Mouse (Mus musculus) ovary, adult 10 weeks (tissue): Measurements from ENCODE around the gene Rap1b. TPM values are rescaled to one million over a fixed set of nuclear protein-coding genes. Genes with fewer than 3 reads are reported as not detected.

Experiments
- polyA plus RNA-seq: library from polyadenylated mRNA; stranded (reverse); fragments of 350-450 nt; fragmentation: Illumina TruSeq; extraction: RNeasy Lipid Tissue Mini Kit (QIAGEN cat#74804); gene quantifications from one replicate; pipeline ENCODE4 v1.2.3, GENCODE M21; 2014

Gene Rap1b
- 593 TPM for polyA plus RNA-seq

GRCm38 (mm10) chr10:117845597-117846259 is at the start of gene Rap1b:
Rap1b (minus strand) TSS chr10:117846035.

GRCm38 (mm10) chr10:117792141-117793091 is 53.4 kb downstream of the Rap1b start, which contains the start of gene Nup107:
Nup107 (minus strand) TSS chr10:117792705.

Other genes with a start within 250 kb of the Rap1b start
- 1.8 TPM for gene Cpm, start 216.5 kb downstream of the Rap1b start, polyA plus RNA-seq
- 57.4 TPM for gene Mdm2, start 135.3 kb downstream of the Rap1b start, polyA plus RNA-seq
- gene Slc35e3, start 99.7 kb downstream of the Rap1b start, polyA plus RNA-seq = 16.8 TPM
- gene Nup107, start 53.3 kb downstream of the Rap1b start, polyA plus RNA-seq = 89.7 TPM